Comparison of ENCODE assay signal across 7 mouse cellular contexts in genomic region chr3:138644286-138644951, GRCm38 (mm10).
A peak's percentile ranks its signal among the peaks of the same experiment; 100 is the strongest.
DNase-seq lines count a peak whose midpoint lies in the region; ATAC-seq and TF ChIP-seq lines count a peak whose summit lies in the region.

No protein-coding gene starts in this region.

- H3K4me3 ChIP-seq in embryonic facial prominence, embryonic 15.5 days (replicated peaks): peak overlapping the region; percentile 31
- H3K4me3 ChIP-seq in hindbrain, postnatal 0 days (ENCODE audit: low read length): peak overlapping the region; percentile 14
- peak overlapping the region; percentile 29; a peak in 3 of 4 replicates for H3K4me3 ChIP-seq in liver, embryonic 14.5 days (ENCODE audit: insufficient read depth in 1 of 2, low read depth in 2 of 2, low read length in 2 of 2)
- H3K4me3 ChIP-seq in neural tube, embryonic 14.5 days (ENCODE audit: low read depth, low read length): peak overlapping the region; percentile 5; the same call in 1 of the 2 replicates

- no peaks in the 10 kb centered on the region for H3K27me3 ChIP-seq in embryonic facial prominence, embryonic 15.5 days
- no peaks in the 10 kb centered on the region for H3K27me3 ChIP-seq in hindbrain, postnatal 0 days (ENCODE audit: insufficient read depth, low read length)
- no peaks in the 10 kb centered on the region for H3K27me3 ChIP-seq in liver, embryonic 14.5 days (ENCODE audit: control insufficient read depth, insufficient read depth, low read length)
- no peaks in the 10 kb centered on the region for H3K27me3 ChIP-seq in neural tube, embryonic 14.5 days (ENCODE audit: control insufficient read depth, insufficient read depth, low read length)

- no peak for TF ChIP-seq EP300 in liver, embryonic 14.5 days (IDR thresholded peaks at IDR 0.05; ENCODE audit: low read depth)

- peaks cover 15% of the 10 kb centered on the region for H3K4me1 ChIP-seq in embryonic facial prominence, embryonic 15.5 days
- 0 out of 2 replicates have a peak, but pooled peaks cover 3% of the 10 kb centered on the region for H3K4me1 ChIP-seq in hindbrain, postnatal 0 days (ENCODE audit: insufficient read depth, low read length)
- H3K4me1 ChIP-seq in liver, embryonic 14.5 days (replicated peaks; ENCODE audit: control insufficient read depth in 2 of 2, insufficient read depth in 2 of 2, low read length in 1 of 2): peaks cover 5 to 8% of the 10 kb centered on the region in 2 experiments; a peak in 2 of 4 replicates
- peaks cover 11% of the 10 kb centered on the region for H3K4me1 ChIP-seq in neural tube, embryonic 14.5 days (ENCODE audit: control insufficient read depth, insufficient read depth, low read length)

- 5% methylated on average over 19 of the region's 19 CpGs for whole genome bisulfite sequencing in embryonic facial prominence, embryonic 15.5 days
- 4% methylated on average over 19 of the region's 19 CpGs for WGBS in hindbrain, postnatal 0 days
- 15% methylated on average over 19 of the region's 19 CpGs for WGBS in liver, embryonic 14.5 days (ENCODE audit: insufficient replicate concordance)
- WGBS in neural tube, embryonic 14.5 days: 1% methylated on average over 19 of the region's 19 CpGs

- H3K27ac ChIP-seq in embryonic facial prominence, embryonic 15.5 days (replicated peaks): peak overlapping the region; percentile 78
- H3K27ac ChIP-seq in hindbrain, postnatal 0 days: peak overlapping the region; percentile 7; the same call in 1 of the 2 replicates
- no peak overlapping the region for H3K27ac ChIP-seq in liver, embryonic 14.5 days
- peak overlapping the region; percentile 64 for H3K27ac ChIP-seq in neural tube, embryonic 14.5 days (ENCODE audit: low read depth, low read length)

- H3K9ac ChIP-seq in embryonic facial prominence, embryonic 15.5 days: peak overlapping the region; percentile 21; the same call in 1 of the 2 replicates
- H3K9ac ChIP-seq in hindbrain, postnatal 0 days (replicated peaks; ENCODE audit: low read length): peak overlapping the region; percentile 0; the same call in 1 of the 2 replicates
- peak overlapping the region; percentile 51 for H3K9ac ChIP-seq in liver, embryonic 14.5 days (replicated peaks)
- peak overlapping the region; percentile 44; the same call in 1 of the 2 replicates for H3K9ac ChIP-seq in neural tube, embryonic 14.5 days (replicated peaks; ENCODE audit: low read depth, low read length)

- no peaks in the 10 kb centered on the region for H3K9me3 ChIP-seq in embryonic facial prominence, embryonic 15.5 days (replicated peaks)
- no peaks in the 10 kb centered on the region for H3K9me3 ChIP-seq in hindbrain, postnatal 0 days (ENCODE audit: low read length)
- no peaks in the 10 kb centered on the region for H3K9me3 ChIP-seq in liver, embryonic 14.5 days (ENCODE audit: control insufficient read depth, low read length)
- no peaks in the 10 kb centered on the region for H3K9me3 ChIP-seq in neural tube, embryonic 14.5 days (ENCODE audit: control insufficient read depth, low read length)

- peak; percentile 6 for DNase-seq in urinary bladder, postnatal 14 days (ENCODE audit: low spot score)
- DNase-seq in urinary bladder, postnatal 36 days (ENCODE audit: low spot score in 2 of 2): no peak
- peak; percentile 49 for DNase-seq in hindbrain, postnatal 0 days (ENCODE audit: low spot score)
- DNase-seq in liver, embryonic 14.5 days (ENCODE audit: low read depth in 3 of 3, low spot score in 3 of 3): no peak
- DNase-seq in spleen, postnatal 14 days (ENCODE audit: low spot score in 2 of 2): no peak

- peak; percentile 58 for ATAC-seq in embryonic facial prominence, embryonic 15.5 days (ENCODE audit: insufficient number of reproducible peaks, low FRiP score, low TSS enrichment, low read depth)
- ATAC-seq in hindbrain, postnatal 0 days: peak; percentile 77
- ATAC-seq in liver, embryonic 14.5 days (ENCODE audit: insufficient read depth): peak; percentile 77
- ATAC-seq in neural tube, embryonic 14.5 days (ENCODE audit: low read depth): peak; percentile 79

- H3K4me2 ChIP-seq in embryonic facial prominence, embryonic 15.5 days (replicated peaks): peak overlapping the region; percentile 53
- peak overlapping the region; percentile 49 for H3K4me2 ChIP-seq in hindbrain, postnatal 0 days (ENCODE audit: low read depth, low read length)
- H3K4me2 ChIP-seq in liver, embryonic 14.5 days (ENCODE audit: low read depth): peak overlapping the region; percentile 64
- H3K4me2 ChIP-seq in neural tube, embryonic 14.5 days (ENCODE audit: low read depth, low read length): peak overlapping the region; percentile 43

- H3K36me3 ChIP-seq in embryonic facial prominence, embryonic 15.5 days: no peaks in the 10 kb centered on the region
- H3K36me3 ChIP-seq in hindbrain, postnatal 0 days (ENCODE audit: insufficient read depth, low read length): no peaks in the 10 kb centered on the region
- no peaks in the 10 kb centered on the region for H3K36me3 ChIP-seq in liver, embryonic 14.5 days (replicated peaks; ENCODE audit: control insufficient read depth, insufficient read depth, low read depth)
- no peaks in the 10 kb centered on the region for H3K36me3 ChIP-seq in neural tube, embryonic 14.5 days (ENCODE audit: control insufficient read depth, insufficient read depth, low read length)

- TF ChIP-seq CTCF in hindbrain, postnatal 0 days (IDR thresholded peaks at IDR 0.05; ENCODE audit: low read depth): no peak
- TF ChIP-seq CTCF in liver, embryonic 14.5 days (IDR thresholded peaks at IDR 0.05; ENCODE audit: low read depth): no peak

Comparison
In these comparisons a context has a peak if more than half of its experiments do, and no peak if none do; other contexts are left out.
1. DNase-seq: peak in urinary bladder, postnatal 14 days (single experiment) and hindbrain, postnatal 0 days (single experiment); none in urinary bladder, postnatal 36 days (0 of 2), liver, embryonic 14.5 days (0 of 3) and spleen, postnatal 14 days (0 of 2).
2. H3K9ac ChIP-seq: peak in every context shown above with its lines; median percentile 51 in liver, embryonic 14.5 days; 44 in neural tube, embryonic 14.5 days; 21 in embryonic facial prominence, embryonic 15.5 days; 0 in hindbrain, postnatal 0 days.
3. Peak in every context shown above with its lines, with median percentiles within 50 percentile points of each other: ATAC-seq, H3K4me2 ChIP-seq and H3K4me3 ChIP-seq.